Comparison of ENCODE assay signal across 8 mouse cellular contexts in the genomic region with DNA sequence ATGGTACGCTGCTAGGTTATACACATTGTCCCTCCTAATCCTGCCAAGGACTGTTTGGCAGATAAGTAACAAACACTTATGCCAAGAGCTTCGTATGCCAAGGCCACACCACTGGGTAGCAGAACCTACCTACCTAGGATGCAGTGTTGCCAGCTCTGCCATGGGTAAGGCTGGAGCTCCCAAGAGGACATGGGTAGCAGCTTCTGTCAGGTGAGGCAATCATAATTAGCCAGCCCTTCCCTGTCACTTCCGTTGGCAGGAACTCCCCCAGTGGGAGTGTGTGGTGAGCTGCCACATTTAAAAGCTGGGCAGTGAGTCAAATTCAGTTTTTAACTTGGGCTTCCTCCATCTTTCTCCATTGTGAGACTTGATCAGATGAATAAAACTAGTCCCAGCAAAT.
DNase-seq lines count a peak whose midpoint lies in the region; ATAC-seq lines count a peak whose summit lies in the region.

No protein-coding gene starts in this region.

- intact Hi-C loops in heart, postnatal 36 days (cut with DNase I): loop anchor here (5.0 kb wide), 1 partner anchor 202 kb away; a partner anchor contains a TSS

- no peaks in the 10 kb centered on the region for H3K36me3 ChIP-seq in midbrain, embryonic 16.5 days (ENCODE audit: control insufficient read depth, insufficient read depth, low read length)
- H3K36me3 ChIP-seq in midbrain, embryonic 13.5 days: no peaks in the 10 kb centered on the region

- H3K27ac ChIP-seq in midbrain, embryonic 16.5 days (ENCODE audit: low read length): no peak overlapping the region
- H3K27ac ChIP-seq in midbrain, embryonic 13.5 days: no peak overlapping the region

- peaks cover 2% of the 10 kb centered on the region; the same call in 1 of the 2 replicates for H3K4me1 ChIP-seq in midbrain, embryonic 16.5 days (ENCODE audit: control insufficient read depth, insufficient read depth, low read length)
- H3K4me1 ChIP-seq in midbrain, embryonic 13.5 days (replicated peaks): no peaks in the 10 kb centered on the region; the same call in 1 of the 2 replicates

- no peak overlapping the region for H3K4me3 ChIP-seq in midbrain, embryonic 16.5 days (ENCODE audit: low read depth, low read length)
- H3K4me3 ChIP-seq in midbrain, embryonic 13.5 days (replicated peaks): no peak overlapping the region

- H3K9me3 ChIP-seq in midbrain, embryonic 16.5 days (replicated peaks; ENCODE audit: control insufficient read depth, low read length, poor library complexity, severe bottlenecking): no peaks in the 10 kb centered on the region
- H3K9me3 ChIP-seq in midbrain, embryonic 13.5 days: no peaks in the 10 kb centered on the region

- no peak overlapping the region for H3K4me2 ChIP-seq in midbrain, embryonic 16.5 days (ENCODE audit: low read length)
- no peak overlapping the region for H3K4me2 ChIP-seq in midbrain, embryonic 13.5 days (replicated peaks)

- H3K9ac ChIP-seq in midbrain, embryonic 16.5 days (ENCODE audit: low read depth, low read length): no peak overlapping the region
- no peak overlapping the region for H3K9ac ChIP-seq in midbrain, embryonic 13.5 days (replicated peaks)

- ATAC-seq in midbrain, embryonic 16.5 days: peak; percentile 66
- no peak for ATAC-seq in midbrain, embryonic 13.5 days
- no peak for ATAC-seq in erythroid progenitor cell, adult 5-6 weeks (replicated peaks; ENCODE audit: low FRiP score, poor library complexity, severe bottlenecking)

- no peaks in the 10 kb centered on the region for H3K27me3 ChIP-seq in midbrain, embryonic 16.5 days (ENCODE audit: control insufficient read depth, insufficient read depth, low read depth, low read length)
- H3K27me3 ChIP-seq in midbrain, embryonic 13.5 days: no peaks in the 10 kb centered on the region

- peak; percentile 16 to 55 for DNase-seq in adrenal gland, adult (ENCODE audit: inconsistent age in 2 of 2, low spot score in 1 of 2)
- DNase-seq in adrenal gland, postnatal 4 days (ENCODE audit: low spot score in 2 of 2): no peak
- DNase-seq in heart, postnatal 36 days: peak; percentile 24 to 45
- DNase-seq in lung, postnatal 36 days: peak; percentile 25
- no peak for DNase-seq in natural killer cell, adult 2 months (ENCODE audit: low spot score in 2 of 2)

- WGBS in midbrain, embryonic 16.5 days: 61% methylated on average over 3 of the region's 3 CpGs
- 72% methylated on average over 3 of the region's 3 CpGs for WGBS in midbrain, embryonic 13.5 days

Comparison
In these comparisons a context has a peak if more than half of its experiments do, and no peak if none do; other contexts are left out.
1. DNase-seq: peak in adrenal gland, adult (2 of 2), heart, postnatal 36 days (2 of 2) and lung, postnatal 36 days (single experiment); none in adrenal gland, postnatal 4 days (0 of 2) and natural killer cell, adult 2 months (0 of 2).